Mouse (Mus musculus): ENCODE results near the gene Snx3. TPM values are rescaled to one million over a fixed set of nuclear protein-coding genes. Genes with fewer than 3 reads are reported as not detected.
A peak's percentile ranks its signal among the peaks of the same experiment; 100 is the strongest.

The Snx3 gene
- polyA plus RNA-seq, 1 experiment from 2014 or later, result 292 TPM

GRCm38 (mm10) chr10:42476774-42477475 is 24.9 kb upstream of the Snx3 start:
- Histone ChIP-seq H3K9me3 (ENCODE audit: control insufficient read depth, low read length) (no peaks in the 10 kb centered on the region), H3K27me3 (ENCODE audit: control insufficient read depth, insufficient read depth, low read length) (no peaks in the 10 kb centered on the region), H3K4me1 (ENCODE audit: control insufficient read depth, insufficient read depth, low read length) (no peaks in the 10 kb centered on the region; the same call in 1 of the 2 replicates), H3K27ac (ENCODE audit: low read depth, low read length) (no peak overlapping the region), H3K4me3 (ENCODE audit: low read depth, low read length) (no peak overlapping the region), H3K36me3 (ENCODE audit: control insufficient read depth, insufficient read depth, low read length) (no peaks in the 10 kb centered on the region), H3K9ac (replicated peaks; ENCODE audit: low read depth, low read length) (no peak overlapping the region), H3K4me2 (ENCODE audit: low read depth, low read length) (no peak overlapping the region; the same call in 1 of the 2 replicates)
- no peak for ATAC-seq (ENCODE audit: low read depth)
- WGBS, result 90% methylated on average over 10 of the region's 10 CpGs

GRCm38 (mm10) chr10:42477550-42478340 is 24.1 kb upstream of the Snx3 start:
- H3K27me3 ChIP-seq (ENCODE audit: control insufficient read depth, insufficient read depth, low read length), result no peaks in the 10 kb centered on the region
- WGBS, result 10% methylated on average over 25 of the region's 25 CpGs
- H3K4me1 ChIP-seq (ENCODE audit: control insufficient read depth, insufficient read depth, low read length), result no peaks in the 10 kb centered on the region; the same call in 1 of the 2 replicates
- H3K36me3 ChIP-seq (ENCODE audit: control insufficient read depth, insufficient read depth, low read length), result no peaks in the 10 kb centered on the region
- H3K27ac ChIP-seq (ENCODE audit: low read depth, low read length), result peak overlapping the region; percentile 84
- no peaks in the 10 kb centered on the region for H3K9me3 ChIP-seq (ENCODE audit: control insufficient read depth, low read length)
- peak overlapping the region; percentile 82 for H3K9ac ChIP-seq (replicated peaks; ENCODE audit: low read depth, low read length)
- H3K4me3 ChIP-seq (ENCODE audit: low read depth, low read length), result peak overlapping the region; percentile 62
- H3K4me2 ChIP-seq (ENCODE audit: low read depth, low read length), result peak overlapping the region; percentile 89
- peak; percentile 66 for ATAC-seq (ENCODE audit: low read depth)

GRCm38 (mm10) chr10:42478341-42478720 is 23.5 kb upstream of the Snx3 start, which contains the start of gene Afg1l:
Gene Afg1l, minus strand, starts transcription at chr10:42478565.
- Histone ChIP-seq H3K4me3 (ENCODE audit: low read depth, low read length) (peak within 1 kb of the TSS; percentile 62), H3K27ac (ENCODE audit: low read depth, low read length) (peak within 1 kb of the TSS; percentile 84), H3K4me2 (ENCODE audit: low read depth, low read length) (peak within 1 kb of the TSS; percentile 89), H3K27me3 (ENCODE audit: control insufficient read depth, insufficient read depth, low read length) (no peaks in the 10 kb centered on the region), H3K36me3 (ENCODE audit: control insufficient read depth, insufficient read depth, low read length) (no peaks in the 10 kb centered on the region), H3K4me1 (ENCODE audit: control insufficient read depth, insufficient read depth, low read length) (no peaks in the 10 kb centered on the region; the same call in 1 of the 2 replicates), H3K9ac (replicated peaks; ENCODE audit: low read depth, low read length) (peak within 1 kb of the TSS; percentile 82), H3K9me3 (ENCODE audit: control insufficient read depth, low read length) (no peaks in the 10 kb centered on the region)
- peak; percentile 94 for ATAC-seq (ENCODE audit: low read depth)
- under 1% methylated on average over 29 of the region's 29 CpGs for WGBS

- ATAC-seq (ENCODE audit: low read depth), result no peak
- H3K27ac ChIP-seq (ENCODE audit: low read depth, low read length), result no peak overlapping the region
- 72% methylated on average over 4 of the region's 4 CpGs for WGBS
- H3K4me2 ChIP-seq (ENCODE audit: low read depth, low read length), result no peak overlapping the region
- no peaks in the 10 kb centered on the region; the same call in 1 of the 2 replicates for H3K4me1 ChIP-seq (ENCODE audit: control insufficient read depth, insufficient read depth, low read length)
- no peak overlapping the region for H3K4me3 ChIP-seq (ENCODE audit: low read depth, low read length)
- H3K9ac ChIP-seq (replicated peaks; ENCODE audit: low read depth, low read length), result no peak overlapping the region
- H3K27me3 ChIP-seq (ENCODE audit: control insufficient read depth, insufficient read depth, low read length), result no peaks in the 10 kb centered on the region
- H3K36me3 ChIP-seq (ENCODE audit: control insufficient read depth, insufficient read depth, low read length), result no peaks in the 10 kb centered on the region
- no peaks in the 10 kb centered on the region for H3K9me3 ChIP-seq (ENCODE audit: control insufficient read depth, low read length)
Measured at GRCm38 (mm10) chr10:42480719-42481118, 21.1 kb upstream of the Snx3 start.

GRCm38 (mm10) chr10:42488606-42489296 is 13.1 kb upstream of the Snx3 start:
- no peak for ATAC-seq (ENCODE audit: low read depth)
- no peaks in the 10 kb centered on the region for H3K4me1 ChIP-seq (ENCODE audit: control insufficient read depth, insufficient read depth, low read length)

GRCm38 (mm10) chr10:42491158-42491557 is 10.7 kb upstream of the Snx3 start:
- ATAC-seq (ENCODE audit: low read depth), result no peak
- H3K36me3 ChIP-seq (ENCODE audit: control insufficient read depth, insufficient read depth, low read length), result no peaks in the 10 kb centered on the region
- H3K4me2 ChIP-seq (ENCODE audit: low read depth, low read length), result no peak overlapping the region
- no peak overlapping the region for H3K9ac ChIP-seq (replicated peaks; ENCODE audit: low read depth, low read length)
- no peaks in the 10 kb centered on the region for H3K4me1 ChIP-seq (ENCODE audit: control insufficient read depth, insufficient read depth, low read length)
- H3K9me3 ChIP-seq (ENCODE audit: control insufficient read depth, low read length), result no peaks in the 10 kb centered on the region
- WGBS, result 65% methylated on average over 1 of the region's 1 CpGs
- no peak overlapping the region for H3K4me3 ChIP-seq (ENCODE audit: low read depth, low read length)
- no peaks in the 10 kb centered on the region for H3K27me3 ChIP-seq (ENCODE audit: control insufficient read depth, insufficient read depth, low read length)
- no peak overlapping the region for H3K27ac ChIP-seq (ENCODE audit: low read depth, low read length)

More at GRCm38 (mm10) chr10:42488606-42489296, 13.1 kb upstream of the Snx3 start:
- Histone ChIP-seq H3K27ac (ENCODE audit: low read depth, low read length) (no peak overlapping the region), H3K27me3 (ENCODE audit: control insufficient read depth, insufficient read depth, low read length) (no peaks in the 10 kb centered on the region), H3K4me2 (ENCODE audit: low read depth, low read length) (no peak overlapping the region), H3K36me3 (ENCODE audit: control insufficient read depth, insufficient read depth, low read length) (no peaks in the 10 kb centered on the region), H3K9me3 (ENCODE audit: control insufficient read depth, low read length) (no peaks in the 10 kb centered on the region), H3K4me3 (ENCODE audit: low read depth, low read length) (no peak overlapping the region), H3K9ac (replicated peaks; ENCODE audit: low read depth, low read length) (no peak overlapping the region)
- WGBS, result 36% methylated on average over 8 of the region's 8 CpGs

GRCm38 (mm10) chr10:42492027-42492771 is 9.6 kb upstream of the Snx3 start:
- ATAC-seq (ENCODE audit: low read depth), result no peak
- no peak overlapping the region for H3K4me3 ChIP-seq (ENCODE audit: low read depth, low read length)
- no peak overlapping the region for H3K27ac ChIP-seq (ENCODE audit: low read depth, low read length)
- whole genome bisulfite sequencing, result 80% methylated on average over 10 of the region's 10 CpGs
- no peak overlapping the region for H3K4me2 ChIP-seq (ENCODE audit: low read depth, low read length)
- no peaks in the 10 kb centered on the region for H3K27me3 ChIP-seq (ENCODE audit: control insufficient read depth, insufficient read depth, low read length)
- no peaks in the 10 kb centered on the region for H3K36me3 ChIP-seq (ENCODE audit: control insufficient read depth, insufficient read depth, low read length)
- no peak overlapping the region for H3K9ac ChIP-seq (replicated peaks; ENCODE audit: low read depth, low read length)
- H3K9me3 ChIP-seq (ENCODE audit: control insufficient read depth, low read length), result no peaks in the 10 kb centered on the region
- H3K4me1 ChIP-seq (ENCODE audit: control insufficient read depth, insufficient read depth, low read length), result no peaks in the 10 kb centered on the region

GRCm38 (mm10) chr10:42493000-42493399 is 8.8 kb upstream of the Snx3 start:
- H3K4me3 ChIP-seq (ENCODE audit: low read depth, low read length), result no peak overlapping the region
- no peaks in the 10 kb centered on the region for H3K36me3 ChIP-seq (ENCODE audit: control insufficient read depth, insufficient read depth, low read length)
- H3K4me1 ChIP-seq (ENCODE audit: control insufficient read depth, insufficient read depth, low read length), result no peaks in the 10 kb centered on the region
- no peaks in the 10 kb centered on the region for H3K27me3 ChIP-seq (ENCODE audit: control insufficient read depth, insufficient read depth, low read length)
- WGBS, result 69% methylated on average over 4 of the region's 4 CpGs
- H3K4me2 ChIP-seq (ENCODE audit: low read depth, low read length), result no peak overlapping the region
- H3K9ac ChIP-seq (replicated peaks; ENCODE audit: low read depth, low read length), result no peak overlapping the region
- no peaks in the 10 kb centered on the region for H3K9me3 ChIP-seq (ENCODE audit: control insufficient read depth, low read length)
- no peak overlapping the region for H3K27ac ChIP-seq (ENCODE audit: low read depth, low read length)
- no peak for ATAC-seq (ENCODE audit: low read depth)
